Mouse (Mus musculus): Measurements from ENCODE around the gene Ccser2.

- TF ChIP-seq TAL1 (IDR thresholded peaks at IDR 0.05; ENCODE audit: low read length) (no peak), GATA1 (IDR thresholded peaks at IDR 0.05; ENCODE audit: low read length) (no peak)
These were observed 53.4 kb downstream of the Ccser2 start for GRCm38 (mm10) chr14:36915203-36915602.
